Mouse (Mus musculus): ENCODE data around the gene Cd47. TPM values are rescaled to one million over a fixed set of nuclear protein-coding genes. Genes with fewer than 3 reads are reported as not detected.

Cd47 gene
- 40.0 TPM in 2 replicates for polyA plus RNA-seq (2016; fragmentation: Nextera tagmentation; extraction: Ambion mirVana)

- H3K27me3 ChIP-seq, result peaks cover 3% of the 10 kb centered on the region; the same call in 1 of the 2 replicates
- no peak within 1 kb of the TSS for H3K9ac ChIP-seq (replicated peaks)
- H3K4me2 ChIP-seq, result no peak within 1 kb of the TSS
- H3K4me3 ChIP-seq (replicated peaks), result no peak within 1 kb of the TSS
- peaks cover 9% of the 10 kb centered on the region for H3K4me1 ChIP-seq (replicated peaks)
- WGBS, result 82% methylated on average over 10 of the region's 10 CpGs
- no peak for ATAC-seq (ENCODE audit: insufficient number of reproducible peaks, insufficient read depth, low FRiP score, low TSS enrichment, low read depth)
- H3K27ac ChIP-seq, result no peak within 1 kb of the TSS
- no peaks in the 10 kb centered on the region for H3K36me3 ChIP-seq
- H3K9me3 ChIP-seq, result no peaks in the 10 kb centered on the region
Measured at GRCm38 (mm10) chr16:49799597-49800561, at the start of gene Cd47. Gene Cd47 (plus strand): TSS chr16:49800533.

GRCm38 (mm10) chr16:49752906-49753305 is 47.4 kb upstream of the Cd47 start:
- Histone ChIP-seq H3K36me3 (no peaks in the 10 kb centered on the region), H3K9ac (replicated peaks) (no peak overlapping the region), H3K27ac (no peak overlapping the region), H3K9me3 (no peaks in the 10 kb centered on the region), H3K4me1 (replicated peaks) (no peaks in the 10 kb centered on the region; the same call in 1 of the 2 replicates), H3K27me3 (no peaks in the 10 kb centered on the region), H3K4me2 (no peak overlapping the region), H3K4me3 (replicated peaks) (no peak overlapping the region)
- 71% methylated on average over 1 of the region's 1 CpGs for WGBS
- ATAC-seq (ENCODE audit: insufficient number of reproducible peaks, insufficient read depth, low FRiP score, low TSS enrichment, low read depth), result no peak

- Histone ChIP-seq H3K9me3 (no peaks in the 10 kb centered on the region), H3K27ac (no peak overlapping the region)
Measured at GRCm38 (mm10) chr16:49753318-49753717, 47.0 kb upstream of the Cd47 start.

GRCm38 (mm10) chr16:49760517-49761203 is 39.7 kb upstream of the Cd47 start:
- peaks cover 14% of the 10 kb centered on the region; the same call in 1 of the 2 replicates for H3K36me3 ChIP-seq
- H3K27me3 ChIP-seq, result no peaks in the 10 kb centered on the region
- no peak overlapping the region for H3K4me2 ChIP-seq
- no peak overlapping the region for H3K27ac ChIP-seq
- 81% methylated on average over 17 of the region's 17 CpGs for WGBS
- no peak for ATAC-seq (ENCODE audit: insufficient number of reproducible peaks, insufficient read depth, low FRiP score, low TSS enrichment, low read depth)
- H3K4me1 ChIP-seq (replicated peaks), result no peaks in the 10 kb centered on the region
- H3K4me3 ChIP-seq (replicated peaks), result no peak overlapping the region
- H3K9ac ChIP-seq (replicated peaks), result no peak overlapping the region
- H3K9me3 ChIP-seq, result no peaks in the 10 kb centered on the region

More at GRCm38 (mm10) chr16:49753318-49753717, 47.0 kb upstream of the Cd47 start:
- ATAC-seq (ENCODE audit: insufficient number of reproducible peaks, insufficient read depth, low FRiP score, low TSS enrichment, low read depth), result no peak
- Histone ChIP-seq H3K4me2 (no peak overlapping the region), H3K4me1 (replicated peaks) (no peaks in the 10 kb centered on the region; the same call in 1 of the 2 replicates), H3K4me3 (replicated peaks) (no peak overlapping the region), H3K9ac (replicated peaks) (no peak overlapping the region), H3K36me3 (no peaks in the 10 kb centered on the region), H3K27me3 (no peaks in the 10 kb centered on the region)
- WGBS, result 51% methylated on average over 3 of the region's 3 CpGs

- H3K27ac ChIP-seq, result no peak overlapping the region
- H3K9me3 ChIP-seq, result no peaks in the 10 kb centered on the region
- no peak for ATAC-seq (ENCODE audit: insufficient number of reproducible peaks, insufficient read depth, low FRiP score, low TSS enrichment, low read depth)
- H3K36me3 ChIP-seq, result peaks cover 14% of the 10 kb centered on the region; the same call in 1 of the 2 replicates
- H3K27me3 ChIP-seq, result no peaks in the 10 kb centered on the region
- H3K4me1 ChIP-seq (replicated peaks), result no peaks in the 10 kb centered on the region
- H3K4me3 ChIP-seq (replicated peaks), result no peak overlapping the region
- no peak overlapping the region for H3K4me2 ChIP-seq
- H3K9ac ChIP-seq (replicated peaks), result no peak overlapping the region
- 83% methylated on average over 5 of the region's 5 CpGs for WGBS
Measured at GRCm38 (mm10) chr16:49761981-49762380, 38.4 kb upstream of the Cd47 start.

- Histone ChIP-seq H3K36me3 (peaks cover 14% of the 10 kb centered on the region; the same call in 1 of the 2 replicates), H3K4me2 (no peak overlapping the region), H3K4me1 (replicated peaks) (no peaks in the 10 kb centered on the region), H3K4me3 (replicated peaks) (no peak overlapping the region), H3K9me3 (no peaks in the 10 kb centered on the region), H3K27ac (no peak overlapping the region), H3K9ac (replicated peaks) (no peak overlapping the region), H3K27me3 (no peaks in the 10 kb centered on the region)
- ATAC-seq (ENCODE audit: insufficient number of reproducible peaks, insufficient read depth, low FRiP score, low TSS enrichment, low read depth), result no peak
- 63% methylated on average over 3 of the region's 3 CpGs for WGBS
Measured at GRCm38 (mm10) chr16:49766326-49766725, 34.0 kb upstream of the Cd47 start.

GRCm38 (mm10) chr16:49768491-49769031 is 31.8 kb upstream of the Cd47 start:
- Histone ChIP-seq H3K4me2 (no peak overlapping the region), H3K9ac (replicated peaks) (no peak overlapping the region), H3K27ac (no peak overlapping the region), H3K4me3 (replicated peaks) (no peak overlapping the region), H3K36me3 (peaks cover 13% of the 10 kb centered on the region; the same call in 1 of the 2 replicates), H3K27me3 (no peaks in the 10 kb centered on the region), H3K9me3 (no peaks in the 10 kb centered on the region), H3K4me1 (replicated peaks) (no peaks in the 10 kb centered on the region)
- ATAC-seq (ENCODE audit: insufficient number of reproducible peaks, insufficient read depth, low FRiP score, low TSS enrichment, low read depth), result no peak
- WGBS, result 86% methylated on average over 4 of the region's 4 CpGs

- H3K9ac ChIP-seq (replicated peaks), result no peak overlapping the region
- no peaks in the 10 kb centered on the region for H3K4me1 ChIP-seq (replicated peaks)
- no peaks in the 10 kb centered on the region for H3K27me3 ChIP-seq
- no peak overlapping the region for H3K27ac ChIP-seq
- no peak overlapping the region for H3K4me3 ChIP-seq (replicated peaks)
- no peaks in the 10 kb centered on the region for H3K9me3 ChIP-seq
- no peak for ATAC-seq (ENCODE audit: insufficient number of reproducible peaks, insufficient read depth, low FRiP score, low TSS enrichment, low read depth)
- H3K4me2 ChIP-seq, result no peak overlapping the region
- WGBS, result 87% methylated on average over 2 of the region's 2 CpGs
- H3K36me3 ChIP-seq, result no peaks in the 10 kb centered on the region
Measured at GRCm38 (mm10) chr16:49769831-49770261, 30.5 kb upstream of the Cd47 start.

GRCm38 (mm10) chr16:49770320-49771189 is 29.8 kb upstream of the Cd47 start:
- 88% methylated on average over 12 of the region's 12 CpGs for WGBS
- Histone ChIP-seq H3K27ac (no peak overlapping the region), H3K36me3 (no peaks in the 10 kb centered on the region)

GRCm38 (mm10) chr16:49771609-49772396 is 28.5 kb upstream of the Cd47 start:
- no peak for ATAC-seq (ENCODE audit: insufficient number of reproducible peaks, insufficient read depth, low FRiP score, low TSS enrichment, low read depth)
- Histone ChIP-seq H3K9me3 (no peaks in the 10 kb centered on the region), H3K27ac (no peak overlapping the region), H3K4me1 (replicated peaks) (peaks cover 3% of the 10 kb centered on the region; the same call in 1 of the 2 replicates), H3K9ac (replicated peaks) (no peak overlapping the region), H3K4me3 (replicated peaks) (no peak overlapping the region), H3K36me3 (no peaks in the 10 kb centered on the region), H3K27me3 (no peaks in the 10 kb centered on the region), H3K4me2 (no peak overlapping the region)
- WGBS, result 92% methylated on average over 7 of the region's 7 CpGs

More at GRCm38 (mm10) chr16:49770320-49771189, 29.8 kb upstream of the Cd47 start:
- no peak overlapping the region for H3K4me3 ChIP-seq (replicated peaks)
- no peak overlapping the region for H3K4me2 ChIP-seq
- H3K9ac ChIP-seq (replicated peaks), result no peak overlapping the region
- no peaks in the 10 kb centered on the region for H3K27me3 ChIP-seq
- H3K9me3 ChIP-seq, result no peaks in the 10 kb centered on the region
- no peak for ATAC-seq (ENCODE audit: insufficient number of reproducible peaks, insufficient read depth, low FRiP score, low TSS enrichment, low read depth)
- H3K4me1 ChIP-seq (replicated peaks), result peaks cover 3% of the 10 kb centered on the region; the same call in 1 of the 2 replicates
